Mouse (Mus musculus) ES-E14 (cell line): ENCODE measurements around the gene Elobl.

Experiments
- CHD2 ChIP-seq: IDR thresholded peaks from 2 replicates; pipeline ENCODE4 v1.6.1; 2014; ENCODE audit warnings: mild to moderate bottlenecking, low read depth, low read length, inconsistent platforms
- HCFC1 ChIP-seq: IDR thresholded peaks from 2 replicates; pipeline ENCODE4 v1.6.1; 2012; ENCODE audit warnings: low read length, inconsistent platforms, borderline replicate concordance; ENCODE audit not compliant: insufficient read depth
- MAFK ChIP-seq: IDR thresholded peaks from 2 replicates; pipeline ENCODE4 v1.6.1; 2014; ENCODE audit warnings: mild to moderate bottlenecking, low read depth, low read length, inconsistent platforms; ENCODE audit not compliant: insufficient read depth
- ZC3H11A ChIP-seq: IDR thresholded peaks from 2 replicates; pipeline ENCODE4 v1.6.1; 2012; ENCODE audit warnings: low read depth, mild to moderate bottlenecking, inconsistent platforms, low read length, borderline replicate concordance
- ZNF384 ChIP-seq: IDR thresholded peaks from 2 replicates; pipeline ENCODE4 v1.6.1; 2012; ENCODE audit warnings: low read depth, low read length, inconsistent platforms

DNA sequence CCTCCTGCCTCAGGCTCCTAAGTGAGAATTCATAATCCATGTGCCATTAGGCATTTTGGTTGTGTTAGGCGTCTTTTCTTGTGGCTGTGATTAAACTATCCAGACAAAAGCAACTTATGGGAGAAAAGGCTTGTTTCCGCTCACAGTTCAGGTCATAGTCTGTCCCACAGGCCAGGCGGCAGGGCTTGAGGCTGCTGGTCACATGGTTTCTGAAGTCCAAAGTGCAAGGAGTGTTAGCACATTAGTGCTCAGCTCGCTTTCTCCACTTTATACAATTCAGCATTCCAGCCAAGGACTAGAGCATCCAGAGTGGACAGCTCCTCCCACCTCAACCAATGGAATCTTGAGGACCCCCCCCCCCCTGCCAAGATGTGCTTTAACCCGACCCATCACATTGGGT, 45.5 kb upstream of the Elobl start:
- TF ChIP-seq ZNF384 (no peak), MAFK (no peak), CHD2 (no peak), HCFC1 (no peak), ZC3H11A (no peak)
